Mouse (Mus musculus): ENCODE measurements at regions not wholly inside any gene's neighbourhood (a gene's known extent, or its start where the extent isn't known, plus 50 kb on each side); places are given as distances from the start of the nearest gene placed in this dataset.

DNA sequence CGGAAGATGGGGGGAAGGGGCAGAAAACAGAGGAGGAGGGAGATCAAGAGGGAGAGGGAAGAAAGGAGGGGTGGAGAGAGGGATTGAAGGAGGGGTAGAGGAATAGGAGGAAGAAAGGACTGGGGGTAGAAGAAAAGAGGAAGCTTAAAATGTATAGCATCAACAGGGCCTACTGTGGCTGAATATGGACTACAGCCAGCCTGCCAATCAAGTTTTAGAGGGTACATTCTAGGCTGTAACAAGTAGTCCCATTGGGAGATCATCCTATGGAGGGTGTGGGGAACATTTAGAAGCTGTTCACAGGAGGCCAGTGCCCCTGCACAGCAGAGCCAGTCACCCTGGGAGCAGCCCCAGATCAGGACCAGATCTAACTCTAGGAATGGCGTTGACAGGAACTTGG is 535.6 kb upstream of the Lrrc6 start:
- no peak overlapping the region for H3K27ac ChIP-seq (ENCODE audit: low read depth, low read length)
- DNase-seq (ENCODE audit: low spot score, missing footprints) (no peak), ATAC-seq (ENCODE audit: low FRiP score) (no peak)
- no peak overlapping the region for H3K9ac ChIP-seq (ENCODE audit: low read length)
- WGBS = 71% methylated on average over 2 of the region's 2 CpGs
- H3K9me3 ChIP-seq (ENCODE audit: control insufficient read depth, low read length) = no peaks in the 10 kb centered on the region
- H3K4me3 ChIP-seq (ENCODE audit: low read depth, low read length) = no peak overlapping the region
- no peaks in the 10 kb centered on the region; the same call in 1 of the 2 replicates for H3K4me1 ChIP-seq (ENCODE audit: control insufficient read depth, insufficient read depth, low read length)
- no peaks in the 10 kb centered on the region for H3K36me3 ChIP-seq (ENCODE audit: control insufficient read depth, insufficient read depth, low read length)
- no peak overlapping the region for H3K4me2 ChIP-seq
- no peaks in the 10 kb centered on the region for H3K27me3 ChIP-seq (ENCODE audit: control insufficient read depth, insufficient read depth, low read length)

DNA sequence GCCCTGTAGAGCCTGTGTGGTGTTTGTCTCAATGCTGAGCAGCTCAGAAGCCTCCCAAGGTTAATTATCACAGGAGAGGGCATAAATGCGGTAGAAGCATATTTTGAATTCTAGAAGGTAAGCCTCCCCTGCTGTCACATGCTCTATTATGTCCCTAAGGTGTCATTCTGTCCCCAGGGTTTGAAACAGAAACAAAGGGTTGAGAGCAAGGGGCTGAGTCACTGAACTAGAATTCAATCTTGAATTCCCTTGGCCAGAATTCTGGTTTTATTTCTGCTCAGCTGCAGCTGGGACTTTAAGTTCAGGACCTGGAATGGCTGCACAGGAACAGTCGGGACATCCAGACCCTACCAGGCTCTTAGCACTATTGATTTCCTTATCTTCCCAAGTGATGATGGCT is 533.2 kb upstream of the Lrrc6 start:
- DNase-seq (ENCODE audit: low spot score, missing footprints) = no peak
- Histone ChIP-seq H3K4me3 (ENCODE audit: low read depth, low read length) (no peak overlapping the region), H3K9me3 (ENCODE audit: control insufficient read depth, low read length) (no peaks in the 10 kb centered on the region), H3K9ac (ENCODE audit: low read length) (no peak overlapping the region), H3K4me1 (ENCODE audit: control insufficient read depth, insufficient read depth, low read length) (no peaks in the 10 kb centered on the region), H3K27me3 (ENCODE audit: control insufficient read depth, insufficient read depth, low read length) (no peaks in the 10 kb centered on the region), H3K36me3 (ENCODE audit: control insufficient read depth, insufficient read depth, low read length) (no peaks in the 10 kb centered on the region), H3K27ac (ENCODE audit: low read depth, low read length) (no peak overlapping the region), H3K4me2 (no peak overlapping the region)
- no peak for ATAC-seq (ENCODE audit: low FRiP score)
- WGBS = 78% methylated on average over 2 of the region's 2 CpGs

DNA sequence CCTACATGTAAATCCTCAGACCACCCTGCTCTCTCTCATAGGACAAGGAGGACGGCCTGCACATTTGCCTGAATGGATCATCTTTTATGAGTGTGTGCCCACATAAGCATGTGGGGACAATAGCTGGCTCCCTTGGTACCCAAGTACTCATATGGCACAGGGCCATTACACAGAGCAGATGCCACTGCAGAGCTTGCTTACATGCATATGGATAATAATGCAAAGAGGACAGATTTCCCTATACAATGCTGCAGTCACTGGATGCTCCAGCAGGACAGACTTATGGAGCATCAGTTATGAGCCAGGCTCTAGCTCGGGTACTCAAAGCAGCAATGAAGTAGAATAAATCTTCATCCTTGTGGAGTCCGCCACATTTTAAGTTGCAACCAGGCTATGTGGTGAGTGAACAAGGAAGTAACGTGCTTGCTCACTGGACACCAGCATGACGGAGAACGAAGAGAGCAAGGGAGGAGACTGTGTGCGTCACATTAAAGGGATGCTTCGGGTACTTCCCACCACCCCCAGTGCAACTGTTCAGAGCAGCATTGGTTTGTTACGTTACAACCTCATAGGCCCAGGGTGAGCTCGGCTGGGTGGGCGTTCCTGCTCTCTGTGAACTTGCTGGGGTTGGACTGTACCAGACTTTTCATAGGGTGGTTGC is 531.3 kb upstream of the Lrrc6 start:
- H3K4me2 ChIP-seq = no peak overlapping the region
- H3K27ac ChIP-seq (ENCODE audit: low read depth, low read length) = no peak overlapping the region
- H3K36me3 ChIP-seq (ENCODE audit: control insufficient read depth, insufficient read depth, low read length) = no peaks in the 10 kb centered on the region
- H3K4me3 ChIP-seq (ENCODE audit: low read depth, low read length) = no peak overlapping the region
- no peak for ATAC-seq (ENCODE audit: low FRiP score)
- no peaks in the 10 kb centered on the region for H3K9me3 ChIP-seq (ENCODE audit: control insufficient read depth, low read length)
- no peaks in the 10 kb centered on the region for H3K27me3 ChIP-seq (ENCODE audit: control insufficient read depth, insufficient read depth, low read length)
- WGBS = 88% methylated on average over 11 of the region's 11 CpGs
- DNase-seq (ENCODE audit: low spot score, missing footprints) = peak; percentile 54
- H3K9ac ChIP-seq (ENCODE audit: low read length) = no peak overlapping the region
- no peaks in the 10 kb centered on the region for H3K4me1 ChIP-seq (ENCODE audit: control insufficient read depth, insufficient read depth, low read length)

DNA sequence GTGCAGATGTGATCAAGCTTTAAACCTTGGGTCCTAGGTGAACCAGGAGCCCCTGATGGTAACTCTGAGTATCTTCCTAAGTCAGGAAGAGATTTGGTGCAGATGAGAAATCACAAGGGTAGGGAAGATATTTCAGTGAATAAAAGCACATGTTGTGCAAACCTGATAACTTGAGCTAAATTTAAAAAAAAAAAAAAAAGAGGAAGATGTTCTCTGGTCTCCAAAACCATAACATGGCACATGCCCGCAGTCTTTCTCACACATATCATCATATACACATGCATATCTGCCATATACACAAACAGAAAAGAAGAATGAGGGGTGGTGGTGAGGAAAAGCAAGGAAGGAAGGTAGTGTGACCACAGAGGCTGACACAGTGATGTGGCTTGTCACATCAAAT is 530.3 kb upstream of the Lrrc6 start:
- H3K4me1 ChIP-seq (ENCODE audit: control insufficient read depth, insufficient read depth, low read length) = no peaks in the 10 kb centered on the region
- H3K36me3 ChIP-seq (ENCODE audit: control insufficient read depth, insufficient read depth, low read length) = no peaks in the 10 kb centered on the region
- H3K27ac ChIP-seq (ENCODE audit: low read depth, low read length) = no peak overlapping the region
- ATAC-seq (ENCODE audit: low FRiP score) = no peak
- no peak overlapping the region for H3K4me2 ChIP-seq
- H3K27me3 ChIP-seq (ENCODE audit: control insufficient read depth, insufficient read depth, low read length) = no peaks in the 10 kb centered on the region
- 81% methylated on average over 1 of the region's 1 CpGs for WGBS
- DNase-seq (ENCODE audit: low spot score, missing footprints) = no peak
- no peak overlapping the region for H3K9ac ChIP-seq (ENCODE audit: low read length)
- H3K4me3 ChIP-seq (ENCODE audit: low read depth, low read length) = no peak overlapping the region
- H3K9me3 ChIP-seq (ENCODE audit: control insufficient read depth, low read length) = no peaks in the 10 kb centered on the region

DNA sequence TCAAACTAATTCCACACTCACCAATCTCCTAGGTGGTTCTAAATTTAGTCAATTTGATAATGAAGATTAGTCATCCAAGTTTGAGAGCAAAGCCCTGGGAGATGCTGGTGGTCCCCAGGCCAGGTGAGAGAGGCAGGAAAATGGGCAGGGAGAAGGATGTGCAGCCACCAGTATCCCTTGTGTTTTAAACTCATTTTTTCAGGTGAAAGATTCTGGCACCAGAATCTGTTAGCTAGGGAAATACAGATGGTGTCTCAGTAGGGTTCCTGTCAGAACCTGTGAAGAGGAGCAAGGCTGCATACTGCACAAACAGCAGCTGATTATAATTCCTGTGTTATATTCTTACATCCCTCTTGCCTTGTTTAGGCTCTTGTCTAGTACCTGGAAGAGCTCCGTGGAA is 527.5 kb upstream of the Lrrc6 start:
- Histone ChIP-seq H3K9ac (ENCODE audit: low read length) (no peak overlapping the region), H3K4me2 (no peak overlapping the region), H3K27me3 (ENCODE audit: control insufficient read depth, insufficient read depth, low read length) (no peaks in the 10 kb centered on the region), H3K4me1 (ENCODE audit: control insufficient read depth, insufficient read depth, low read length) (no peaks in the 10 kb centered on the region), H3K9me3 (ENCODE audit: control insufficient read depth, low read length) (no peaks in the 10 kb centered on the region), H3K36me3 (ENCODE audit: control insufficient read depth, insufficient read depth, low read length) (no peaks in the 10 kb centered on the region), H3K4me3 (ENCODE audit: low read depth, low read length) (no peak overlapping the region), H3K27ac (ENCODE audit: low read depth, low read length) (no peak overlapping the region)
- DNase-seq (ENCODE audit: low spot score, missing footprints) (no peak), ATAC-seq (ENCODE audit: low FRiP score) (no peak)
- WGBS = 81% methylated on average over 1 of the region's 1 CpGs

DNA sequence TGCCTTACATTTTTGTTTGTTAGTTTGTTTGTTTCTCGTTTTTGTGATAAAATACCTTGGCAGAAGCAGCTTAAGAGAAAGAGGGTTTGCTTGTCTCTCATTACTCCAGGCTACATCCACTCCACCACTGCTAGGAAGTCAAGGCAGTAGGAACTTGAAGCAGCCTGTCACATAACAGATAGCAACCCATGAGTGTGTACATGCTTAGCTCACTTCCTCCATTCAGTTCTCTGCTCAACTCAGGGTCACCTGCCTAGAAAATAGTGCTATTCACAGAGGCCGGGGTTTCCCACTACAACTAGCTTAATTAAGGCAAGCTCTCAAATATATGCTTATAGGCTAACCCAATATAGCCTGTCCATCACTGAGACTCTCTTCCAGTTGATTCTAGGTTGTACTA is 527.0 kb upstream of the Lrrc6 start:
- Histone ChIP-seq H3K27ac (ENCODE audit: low read depth, low read length) (no peak overlapping the region), H3K4me2 (no peak overlapping the region), H3K36me3 (ENCODE audit: control insufficient read depth, insufficient read depth, low read length) (no peaks in the 10 kb centered on the region), H3K4me3 (ENCODE audit: low read depth, low read length) (no peak overlapping the region), H3K9ac (ENCODE audit: low read length) (no peak overlapping the region), H3K27me3 (ENCODE audit: control insufficient read depth, insufficient read depth, low read length) (no peaks in the 10 kb centered on the region), H3K4me1 (ENCODE audit: control insufficient read depth, insufficient read depth, low read length) (no peaks in the 10 kb centered on the region), H3K9me3 (ENCODE audit: control insufficient read depth, low read length) (no peaks in the 10 kb centered on the region)
- DNase-seq (ENCODE audit: low spot score, missing footprints) = no peak
- WGBS = 86% methylated on average over 2 of the region's 2 CpGs
- ATAC-seq (ENCODE audit: low FRiP score) = no peak

DNA sequence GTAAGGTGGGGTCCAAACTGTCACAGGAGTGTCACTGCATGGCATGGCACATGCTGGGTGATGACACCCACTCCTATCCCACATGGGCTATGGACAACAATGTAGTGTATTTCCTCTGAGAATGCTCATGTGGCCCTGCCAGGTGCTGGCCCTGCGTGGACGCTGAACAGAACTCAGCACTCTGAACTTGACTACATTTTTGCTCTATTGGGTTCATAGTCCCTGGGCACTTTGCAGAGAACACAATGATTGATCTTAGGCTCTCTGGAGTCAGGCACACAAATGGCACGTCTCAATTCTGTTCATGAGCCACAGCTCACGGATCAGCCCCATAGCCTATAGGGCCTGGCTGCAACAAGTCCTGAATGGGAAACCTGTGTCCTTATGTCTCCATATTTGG is 525.0 kb upstream of the Lrrc6 start:
- Histone ChIP-seq H3K9ac (ENCODE audit: low read length) (no peak overlapping the region), H3K27me3 (ENCODE audit: control insufficient read depth, insufficient read depth, low read length) (no peaks in the 10 kb centered on the region), H3K9me3 (ENCODE audit: control insufficient read depth, low read length) (no peaks in the 10 kb centered on the region), H3K4me2 (no peak overlapping the region), H3K36me3 (ENCODE audit: control insufficient read depth, insufficient read depth, low read length) (no peaks in the 10 kb centered on the region), H3K27ac (ENCODE audit: low read depth, low read length) (no peak overlapping the region), H3K4me1 (ENCODE audit: control insufficient read depth, insufficient read depth, low read length) (no peaks in the 10 kb centered on the region), H3K4me3 (ENCODE audit: low read depth, low read length) (no peak overlapping the region)
- DNase-seq (ENCODE audit: low spot score, missing footprints) (no peak), ATAC-seq (ENCODE audit: low FRiP score) (no peak)
- WGBS = 89% methylated on average over 4 of the region's 4 CpGs

DNA sequence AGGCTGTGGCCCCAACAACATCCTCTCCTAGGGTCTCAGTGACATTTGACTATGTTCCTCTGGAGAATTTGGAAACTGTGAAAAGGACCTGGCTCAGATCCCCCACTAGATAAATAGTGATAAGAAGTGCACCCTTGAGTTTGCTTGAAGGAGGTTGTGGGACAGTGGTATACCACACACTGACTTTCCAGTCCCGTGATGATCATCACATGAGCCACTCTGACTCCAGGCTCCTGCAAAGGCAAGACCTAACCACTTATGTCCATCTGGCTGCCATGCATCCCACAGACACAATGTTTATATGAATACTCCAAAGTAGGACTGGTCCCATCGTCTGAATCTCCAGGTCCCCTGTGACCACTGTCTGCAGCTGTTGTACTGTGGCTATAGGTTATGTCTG is 523.7 kb upstream of the Lrrc6 start:
- H3K27me3 ChIP-seq (ENCODE audit: control insufficient read depth, insufficient read depth, low read length) = no peaks in the 10 kb centered on the region
- ATAC-seq (ENCODE audit: low FRiP score) = no peak
- H3K9ac ChIP-seq (ENCODE audit: low read length) = no peak overlapping the region
- H3K4me3 ChIP-seq (ENCODE audit: low read depth, low read length) = no peak overlapping the region
- no peaks in the 10 kb centered on the region for H3K9me3 ChIP-seq (ENCODE audit: control insufficient read depth, low read length)
- 84% methylated on average over 2 of the region's 2 CpGs for WGBS
- DNase-seq (ENCODE audit: low spot score, missing footprints) = no peak
- H3K27ac ChIP-seq (ENCODE audit: low read depth, low read length) = no peak overlapping the region
- no peaks in the 10 kb centered on the region for H3K4me1 ChIP-seq (ENCODE audit: control insufficient read depth, insufficient read depth, low read length)
- no peak overlapping the region for H3K4me2 ChIP-seq
- no peaks in the 10 kb centered on the region for H3K36me3 ChIP-seq (ENCODE audit: control insufficient read depth, insufficient read depth, low read length)

DNA sequence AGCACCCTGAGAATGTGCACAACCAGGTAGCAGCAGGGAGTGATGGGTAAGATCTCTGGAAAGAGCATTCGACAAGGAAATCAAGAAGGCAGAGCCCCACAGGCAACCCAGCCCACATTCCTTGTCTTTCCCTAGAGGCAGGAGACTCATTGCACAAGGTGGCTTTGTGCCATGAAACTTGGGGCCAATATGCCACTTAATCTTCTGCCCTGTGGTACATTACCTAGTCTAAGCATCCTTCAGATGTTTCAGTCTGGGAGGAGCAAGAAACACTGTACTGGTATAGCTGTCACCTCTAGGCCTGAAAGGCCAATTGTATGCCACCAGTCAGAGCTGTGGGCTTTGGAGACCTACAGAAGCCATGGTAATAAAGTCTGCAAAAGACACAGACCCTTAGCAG is 522.4 kb upstream of the Lrrc6 start:
- WGBS = 84% methylated on average over 1 of the region's 1 CpGs
- H3K9me3 ChIP-seq (ENCODE audit: control insufficient read depth, low read length) = no peaks in the 10 kb centered on the region

DNA sequence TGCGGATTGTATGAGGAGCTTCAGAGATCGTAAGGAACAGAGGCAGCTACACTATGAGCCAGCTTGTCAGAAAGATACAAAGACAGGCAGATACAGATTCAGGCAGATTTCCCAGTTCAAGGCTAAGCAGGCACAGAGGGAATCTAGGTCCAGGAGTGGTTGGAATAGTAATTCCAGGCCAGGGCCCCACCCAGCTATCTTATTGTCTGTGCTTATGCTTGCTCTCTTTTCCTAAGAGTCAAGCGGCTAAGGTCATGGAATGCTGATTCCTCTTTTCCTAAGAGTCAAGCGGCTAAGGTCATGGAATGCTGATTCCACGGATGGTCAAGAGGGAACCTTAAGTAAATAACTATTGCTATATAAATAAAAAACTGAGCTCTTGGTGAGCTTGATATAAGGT is 520.7 kb upstream of the Lrrc6 start:
- Histone ChIP-seq H3K4me2 (no peak overlapping the region), H3K27me3 (ENCODE audit: control insufficient read depth, insufficient read depth, low read length) (no peaks in the 10 kb centered on the region), H3K9ac (ENCODE audit: low read length) (no peak overlapping the region), H3K4me3 (ENCODE audit: low read depth, low read length) (no peak overlapping the region), H3K4me1 (ENCODE audit: control insufficient read depth, insufficient read depth, low read length) (no peaks in the 10 kb centered on the region), H3K27ac (ENCODE audit: low read depth, low read length) (no peak overlapping the region), H3K9me3 (ENCODE audit: control insufficient read depth, low read length) (no peaks in the 10 kb centered on the region), H3K36me3 (ENCODE audit: control insufficient read depth, insufficient read depth, low read length) (no peaks in the 10 kb centered on the region)
- WGBS = 82% methylated on average over 5 of the region's 5 CpGs
- ATAC-seq (ENCODE audit: low FRiP score) (no peak), DNase-seq (ENCODE audit: low spot score, missing footprints) (no peak)

More for the DNA sequence above, 522.4 kb upstream of the Lrrc6 start:
- no peak for ATAC-seq (ENCODE audit: low FRiP score)
- no peak overlapping the region for H3K4me3 ChIP-seq (ENCODE audit: low read depth, low read length)
- no peaks in the 10 kb centered on the region for H3K4me1 ChIP-seq (ENCODE audit: control insufficient read depth, insufficient read depth, low read length)
- no peak overlapping the region for H3K4me2 ChIP-seq
- H3K36me3 ChIP-seq (ENCODE audit: control insufficient read depth, insufficient read depth, low read length) = no peaks in the 10 kb centered on the region
- H3K27ac ChIP-seq (ENCODE audit: low read depth, low read length) = no peak overlapping the region
- DNase-seq (ENCODE audit: low spot score, missing footprints) = no peak
- H3K27me3 ChIP-seq (ENCODE audit: control insufficient read depth, insufficient read depth, low read length) = no peaks in the 10 kb centered on the region
- H3K9ac ChIP-seq (ENCODE audit: low read length) = no peak overlapping the region

Measured in midbrain, embryonic 11.5 days (tissue).